Mouse (Mus musculus) limb, embryonic 14.5 days (tissue): Measurements from ENCODE around the gene Fbxo46. TPM values are rescaled to one million over a fixed set of nuclear protein-coding genes. Genes with fewer than 3 reads are reported as not detected.

Source experiments
- ATAC-seq: fragments of 200-750 bp; cut with Nextera tagmentation; 2 replicates; pipeline ENCODE4 v1.8.0; 2017; ENCODE audit warnings: low read depth, moderate number of reproducible peaks, moderate TSS enrichment; ENCODE audit not compliant: low FRiP score
- DNase-seq: peaks from one replicate; pipeline ENCODE4 v3.0.0-alpha.2; 2015; ENCODE audit warnings: low spot score
- H3K27ac ChIP-seq: fragments of 300-500 bp; sonication (generic); replicated peaks from 2 replicates; pipeline ENCODE4 v1.5.1; 2014; ENCODE audit warnings: low read depth, mild to moderate bottlenecking, low read length, moderate library complexity, mixed read lengths
- H3K27me3 ChIP-seq: fragments of 300-500 bp; sonication (generic); 2 replicates; pipeline ENCODE4 v1.6.1; 2014; ENCODE audit warnings: low read length, mixed read lengths; ENCODE audit not compliant: control insufficient read depth, insufficient read depth
- H3K36me3 ChIP-seq: fragments of 300-500 bp; sonication (generic); 2 replicates; pipeline ENCODE4 v1.6.1; 2014; ENCODE audit warnings: mild to moderate bottlenecking, low read length, moderate library complexity, mixed read lengths; ENCODE audit not compliant: control insufficient read depth, insufficient read depth
- H3K4me1 ChIP-seq: fragments of 300-500 bp; sonication (generic); 2 replicates; pipeline ENCODE4 v1.6.1; 2014; ENCODE audit warnings: antibody characterized with exemption, low read length, mixed read lengths; ENCODE audit not compliant: control insufficient read depth, insufficient read depth
- H3K4me2 ChIP-seq: fragments of 300-500 bp; sonication (generic); replicated peaks from 2 replicates; pipeline ENCODE4 v1.6.1; 2014; ENCODE audit warnings: low read depth, mild to moderate bottlenecking, low read length, moderate library complexity; ENCODE audit not compliant: severe bottlenecking
- H3K4me3 ChIP-seq: fragments of 300-500 bp; sonication (generic); replicated peaks from 2 replicates; pipeline ENCODE4 v1.5.1; 2014; ENCODE audit warnings: low read length
- H3K9ac ChIP-seq: fragments of 300-500 bp; sonication (generic); 2 replicates; pipeline ENCODE4 v1.6.1; 2014; ENCODE audit warnings: mild to moderate bottlenecking, low read depth, low read length, moderate library complexity; ENCODE audit not compliant: severe bottlenecking
- H3K9me3 ChIP-seq: fragments of 300-500 bp; sonication (generic); 2 replicates; pipeline ENCODE4 v1.6.1; 2016; ENCODE audit warnings: low read length; ENCODE audit not compliant: control insufficient read depth
- POLR2A ChIP-seq: fragments of 200-500 bp; IDR thresholded peaks from 2 replicates; pipeline ENCODE4 v1.8.0; 2012; ENCODE audit warnings: inconsistent platforms, mild to moderate bottlenecking, moderate library complexity, borderline replicate concordance; ENCODE audit not compliant: insufficient read depth, insufficient read length; ENCODE audit errors: extremely low read depth
- WGBS: fragments of 180-500 bp; shearing (Covaris S2); extraction: QIAGEN DNeasy Blood & Tissue Kit; methylation state at CpG from one replicate; pipeline ENCODE4 v1.1.7; 2014; 5-methylcytosine and 5-hydroxymethylcytosine counted together
- polyA plus RNA-seq, 2 experiments: library from polyadenylated mRNA; depleted of rRNA in 1 of 2; stranded (reverse) in 1 of 2; unstranded in 1 of 2; fragments of >200 nt; fragmentation: Nextera tagmentation in 1 of 2; extraction: Ambion mirVana in 1 of 2; gene quantifications; 2 replicates each; pipeline versions ENCODE4 v1.2.1 to v1.2.3; 2012 to 2014

Gene Fbxo46
- polyA plus RNA-seq, 2 experiments = 9.9 to 10.6 TPM

- DNase-seq (no peak), ATAC-seq (no peak)
- peak overlapping the region; percentile 44; the same call in 1 of the 2 replicates for H3K27ac ChIP-seq
- peaks cover 9% of the 10 kb centered on the region; the same call in 1 of the 2 replicates for H3K4me1 ChIP-seq
- TF ChIP-seq POLR2A = no peak
- peaks cover 11% of the 10 kb centered on the region for H3K36me3 ChIP-seq
- peak overlapping the region; percentile 43 for H3K4me3 ChIP-seq
- peak overlapping the region; percentile 22 for H3K9ac ChIP-seq
- 26% methylated on average over 4 of the region's 4 CpGs for WGBS
- no peaks in the 10 kb centered on the region for H3K27me3 ChIP-seq
- H3K9me3 ChIP-seq = no peaks in the 10 kb centered on the region
- H3K4me2 ChIP-seq = peak overlapping the region; percentile 66
Measured at GRCm38 (mm10) chr7:19130657-19131056, 11.0 kb downstream of the Fbxo46 start.

- Histone ChIP-seq H3K4me3 (peak overlapping the region; percentile 43), H3K36me3 (peaks cover 17% of the 10 kb centered on the region), H3K27me3 (no peaks in the 10 kb centered on the region), H3K4me2 (peak overlapping the region; percentile 66), H3K27ac (peak overlapping the region; percentile 68), H3K9me3 (no peaks in the 10 kb centered on the region), H3K4me1 (peaks cover 9% of the 10 kb centered on the region; the same call in 1 of the 2 replicates), H3K9ac (peak overlapping the region; percentile 47)
- ATAC-seq (peak; percentile 99), DNase-seq (peak; percentile 98)
- no peak for TF ChIP-seq POLR2A
- under 1% methylated on average over 39 of the region's 39 CpGs for WGBS
Measured at GRCm38 (mm10) chr7:19131324-19131848, 11.7 kb downstream of the Fbxo46 start.

- H3K27ac ChIP-seq = no peak overlapping the region
- H3K9ac ChIP-seq = no peak overlapping the region
- no peak for TF ChIP-seq POLR2A
- H3K4me1 ChIP-seq = peaks cover 5% of the 10 kb centered on the region; the same call in 1 of the 2 replicates
- peaks cover 55% of the 10 kb centered on the region for H3K36me3 ChIP-seq
- no peaks in the 10 kb centered on the region for H3K9me3 ChIP-seq
- no peak overlapping the region for H3K4me3 ChIP-seq
- 97% methylated on average over 13 of the region's 13 CpGs for WGBS
- DNase-seq (no peak), ATAC-seq (no peak)
- H3K27me3 ChIP-seq = no peaks in the 10 kb centered on the region
- H3K4me2 ChIP-seq = no peak overlapping the region
Measured at GRCm38 (mm10) chr7:19136168-19136567, 16.5 kb downstream of the Fbxo46 start.

GRCm38 (mm10) chr7:19136673-19137334 lies 17.1 kb downstream of the Fbxo46 start:
- 91% methylated on average over 38 of the region's 38 CpGs for WGBS
- no peak for TF ChIP-seq POLR2A
- Histone ChIP-seq H3K36me3 (peaks cover 57% of the 10 kb centered on the region), H3K9ac (no peak overlapping the region), H3K4me1 (peaks cover 3% of the 10 kb centered on the region; the same call in 1 of the 2 replicates), H3K4me2 (no peak overlapping the region), H3K9me3 (no peaks in the 10 kb centered on the region), H3K27me3 (no peaks in the 10 kb centered on the region), H3K27ac (no peak overlapping the region), H3K4me3 (no peak overlapping the region)
- DNase-seq (no peak), ATAC-seq (no peak)

GRCm38 (mm10) chr7:19137380-19137779 lies 17.7 kb downstream of the Fbxo46 start:
- no peak overlapping the region for H3K27ac ChIP-seq
- 53% methylated on average over 5 of the region's 5 CpGs for WGBS
- ATAC-seq (peak; percentile 8; the same call in 1 of the 2 replicates), DNase-seq (no peak)
- H3K4me1 ChIP-seq = no peaks in the 10 kb centered on the region
- H3K36me3 ChIP-seq = peaks cover 57% of the 10 kb centered on the region
- no peaks in the 10 kb centered on the region for H3K9me3 ChIP-seq
- no peak overlapping the region for H3K9ac ChIP-seq
- H3K27me3 ChIP-seq = no peaks in the 10 kb centered on the region
- no peak for TF ChIP-seq POLR2A
- H3K4me3 ChIP-seq = no peak overlapping the region
- no peak overlapping the region for H3K4me2 ChIP-seq

GRCm38 (mm10) chr7:19146793-19147192 lies 27.1 kb downstream of the Fbxo46 start:
- ATAC-seq = no peak
- H3K27me3 ChIP-seq = no peaks in the 10 kb centered on the region
- H3K4me2 ChIP-seq = no peak overlapping the region
- H3K27ac ChIP-seq = no peak overlapping the region
- no peak overlapping the region for H3K4me3 ChIP-seq
- H3K36me3 ChIP-seq = peaks cover 18% of the 10 kb centered on the region
- H3K9me3 ChIP-seq = no peaks in the 10 kb centered on the region
- WGBS = 87% methylated on average over 10 of the region's 10 CpGs
- TF ChIP-seq POLR2A = no peak
- H3K4me1 ChIP-seq = peaks cover 13% of the 10 kb centered on the region
- DNase-seq = no peak
- H3K9ac ChIP-seq = no peak overlapping the region
